Mouse (Mus musculus) Patski (cell line): ENCODE measurements around the gene Snrpc. TPM values are rescaled to one million over a fixed set of nuclear protein-coding genes. Genes with fewer than 3 reads are reported as not detected.

Source experiments
- ATAC-seq: fragments of 100-300 bp; one replicate; pipeline ENCODE4 v1.8.0; 2021
- CTCF ChIA-PET: fragments of 350-600 bp; sonication (Branson Sonifier 250); formaldehyde crosslinking; loops from one replicate; lab custom pipeline; 2022; ENCODE audit warnings: inconsistent platforms; lab: Charles Lee
- POLR2A ChIA-PET: fragments of 350-600 bp; sonication (Branson Sonifier 250); formaldehyde crosslinking; loops from one replicate; lab custom pipeline; 2022; ENCODE audit warnings: antibody characterized with exemption, inconsistent platforms; lab: Charles Lee
- DNase-seq: peaks from one replicate; pipeline ENCODE4 v3.0.0-alpha.2; 2011; ENCODE audit warnings: low read depth, low spot score
- H3K27me3 ChIP-seq: fragments of 371-371 bp; one replicate; pipeline ENCODE4 v1.5.1; 2021
- CTCF ChIP-seq: fragments of 100-300 bp; IDR thresholded peaks from one replicate; pipeline ENCODE4 v1.5.1; 2021
- in situ Hi-C: fragments of 300-500 bp; cut with MboI; formaldehyde crosslinking; loops from 3 replicates; pipeline ENCODE4 v1.11.1; 2018; ENCODE audit warnings: low pct_unique_long_range_greater_than_20kb, mixed read lengths
- polyA plus RNA-seq: library from polyadenylated mRNA; unstranded; gene quantifications from one replicate; pipeline ENCODE4 v1.2.3, GENCODE M21; 2021

Snrpc gene
- polyA plus RNA-seq, 1 experiment from 2014 or later = 84.3 TPM

GRCm38 (mm10) chr17:27800710-27801648 is 37.0 kb upstream of the Snrpc start:
- peak; percentile 43 for TF ChIP-seq CTCF
- H3K27me3 ChIP-seq = no peaks in the 10 kb centered on the region
- ATAC-seq (no peak), DNase-seq (no peak)
- ChIA-PET POLR2A (interaction anchor here (2.0 kb wide), 1 partner anchor 18 kb away, joined by 4 read pairs; no protein-coding TSS in a partner anchor), CTCF (interaction anchor here (1.8 to 2.8 kb wide), 3 partner anchors 10 to 18 kb away, joined by 7 to 10 read pairs (median 7); no protein-coding TSS in a partner anchor)
- in situ Hi-C loops = no loop called here

GRCm38 (mm10) chr17:27803752-27804151 is 34.2 kb upstream of the Snrpc start:
- no peak for ATAC-seq
- TF ChIP-seq CTCF = no peak
- in situ Hi-C loops = no loop called here
- DNase-seq = no peak
- POLR2A ChIA-PET = no interaction called here
- CTCF ChIA-PET = no interaction called here
- H3K27me3 ChIP-seq = no peaks in the 10 kb centered on the region

GRCm38 (mm10) chr17:27804156-27804690 is 33.7 kb upstream of the Snrpc start:
- POLR2A ChIA-PET = no interaction called here
- ATAC-seq (no peak), DNase-seq (no peak)
- in situ Hi-C loops = no loop called here
- H3K27me3 ChIP-seq = no peaks in the 10 kb centered on the region
- TF ChIP-seq CTCF = no peak
- CTCF ChIA-PET = no interaction called here

- DNase-seq (no peak), ATAC-seq (no peak)
- POLR2A ChIA-PET = interaction anchor here (0.6 kb wide), 1 partner anchor 8 kb away, joined by 4 read pairs; no protein-coding TSS in a partner anchor
- in situ Hi-C loops = no loop called here
- no peak for TF ChIP-seq CTCF
- no peaks in the 10 kb centered on the region for H3K27me3 ChIP-seq
- CTCF ChIA-PET = interaction anchor here (1.3 kb wide), 1 partner anchor 14 kb away, joined by 3 read pairs; no protein-coding TSS in a partner anchor
Measured at GRCm38 (mm10) chr17:27804803-27805770, 32.9 kb upstream of the Snrpc start.

GRCm38 (mm10) chr17:27807542-27808078 is 30.3 kb upstream of the Snrpc start:
- ChIA-PET CTCF (no interaction called here), POLR2A (interaction anchor here (0.5 kb wide), 1 partner anchor 106 kb away, joined by 3 read pairs; no protein-coding TSS in a partner anchor)
- no peak for DNase-seq
- no peaks in the 10 kb centered on the region for H3K27me3 ChIP-seq
- TF ChIP-seq CTCF = no peak
- in situ Hi-C loops = no loop called here
- ATAC-seq = no peak

GRCm38 (mm10) chr17:27810569-27811331 is 27.2 kb upstream of the Snrpc start:
- no peak for ATAC-seq
- in situ Hi-C loops = no loop called here
- DNase-seq = no peak
- no peaks in the 10 kb centered on the region for H3K27me3 ChIP-seq
- ChIA-PET CTCF (interaction anchor here (1.0 to 1.6 kb wide), 4 partner anchors 9 to 33 kb away, joined by 3 to 7 read pairs (median 3); no protein-coding TSS in a partner anchor), POLR2A (interaction anchor here (0.5 to 1.6 kb wide), 2 partner anchors 9 to 1354 kb away, joined by 6 read pairs; partner anchors contain the start of gene D17Wsu92e)
- no peak for TF ChIP-seq CTCF

GRCm38 (mm10) chr17:27811980-27812379 is 26.0 kb upstream of the Snrpc start:
- ChIA-PET POLR2A (no interaction called here), CTCF (interaction anchor here (1.6 kb wide), 1 partner anchor 20 kb away, joined by 3 read pairs; no protein-coding TSS in a partner anchor)
- H3K27me3 ChIP-seq = no peaks in the 10 kb centered on the region
- in situ Hi-C loops = no loop called here
- ATAC-seq (no peak), DNase-seq (no peak)
- TF ChIP-seq CTCF = no peak

- in situ Hi-C loops = no loop called here
- ChIA-PET POLR2A (no interaction called here), CTCF (no interaction called here)
- no peak for TF ChIP-seq CTCF
- no peak for ATAC-seq
- H3K27me3 ChIP-seq = no peaks in the 10 kb centered on the region
- DNase-seq = no peak
Measured at GRCm38 (mm10) chr17:27814606-27815005, 23.3 kb upstream of the Snrpc start.

- in situ Hi-C loops = no loop called here
- H3K27me3 ChIP-seq = no peaks in the 10 kb centered on the region
- no peak for TF ChIP-seq CTCF
- DNase-seq (no peak), ATAC-seq (no peak)
- POLR2A ChIA-PET = interaction anchor here (1.1 to 1.7 kb wide), 3 partner anchors 8 to 250 kb away, joined by 3 to 6 read pairs (median 4); no protein-coding TSS in a partner anchor
- CTCF ChIA-PET = interaction anchor here (1.0 to 1.7 kb wide), 4 partner anchors 9 to 50 kb away, joined by 3 to 7 read pairs (median 3); no protein-coding TSS in a partner anchor
Measured at GRCm38 (mm10) chr17:27819011-27819410, 18.9 kb upstream of the Snrpc start.
